9 mouse cellular contexts compared by ENCODE assay signal in the genomic region with DNA sequence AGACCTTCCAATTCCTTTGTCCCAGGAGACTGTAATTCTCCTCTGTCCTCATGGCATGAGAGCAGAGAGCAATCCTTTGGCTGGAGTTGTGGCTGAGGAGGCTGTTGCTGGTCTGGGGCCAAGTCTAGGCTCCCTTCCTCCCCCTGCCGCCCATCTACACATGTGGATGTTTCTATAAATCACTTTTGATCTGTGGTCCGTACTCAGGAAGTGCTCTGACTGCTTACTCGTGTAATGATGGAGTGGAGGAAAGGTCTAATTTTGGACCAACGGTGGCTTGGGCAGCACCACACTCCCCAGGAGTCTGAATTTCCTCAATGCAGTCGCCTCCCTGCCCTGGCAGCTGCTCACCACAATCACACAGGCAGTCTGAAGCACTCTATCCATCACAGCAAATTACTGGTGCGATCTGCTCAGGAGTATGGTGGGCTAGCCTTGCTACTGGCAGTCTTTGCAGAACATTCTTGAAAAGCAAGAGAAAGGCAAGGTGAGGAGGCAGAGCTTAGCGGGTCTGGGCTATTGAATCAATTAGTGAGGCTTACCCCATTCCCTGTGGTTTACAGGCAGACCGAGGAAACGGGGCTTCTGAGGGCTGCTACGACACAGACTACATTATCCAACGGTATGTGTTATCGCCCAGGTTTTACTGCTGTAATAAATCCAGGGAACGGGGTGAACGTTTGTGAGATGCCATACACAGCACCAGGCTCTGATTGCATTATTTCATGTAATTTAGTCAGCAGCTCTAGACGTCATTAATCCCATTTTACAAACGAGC.
DNase-seq lines count a peak whose midpoint lies in the region; ATAC-seq and TF ChIP-seq lines count a peak whose summit lies in the region.
"Had no signal": no experiment of that assay in that cellular context is flagged by ENCODE, and none has a peak within 500 bp of the region (broad histone marks: within the 10 kb centered on the region; RNA-seq: fewer than 3 reads in every experiment).

No protein-coding gene starts in this region.

- peak; percentile 67 for ATAC-seq in kidney, embryonic 16.5 days (ENCODE audit: low FRiP score, low TSS enrichment)
- ATAC-seq in limb, embryonic 14.5 days (ENCODE audit: low FRiP score, low read depth): peak; percentile 45; the same call in 1 of the 2 replicates

- no peaks in the 10 kb centered on the region for H3K27me3 ChIP-seq in kidney, embryonic 16.5 days (ENCODE audit: insufficient read depth, low read length)
- H3K27me3 ChIP-seq in limb, embryonic 14.5 days (ENCODE audit: control insufficient read depth, insufficient read depth, low read length): no peaks in the 10 kb centered on the region

- TF ChIP-seq POLR2A in limb, embryonic 14.5 days (IDR thresholded peaks at IDR 0.05; ENCODE audit: borderline replicate concordance, extremely low read depth, insufficient read depth, insufficient read length): no peak

- H3K36me3 ChIP-seq in kidney, embryonic 16.5 days (ENCODE audit: insufficient read depth, low read length): no peaks in the 10 kb centered on the region
- H3K36me3 ChIP-seq in limb, embryonic 14.5 days (ENCODE audit: control insufficient read depth, insufficient read depth, low read length): no peaks in the 10 kb centered on the region

- peak overlapping the region; percentile 22; the same call in 1 of the 2 replicates for H3K4me2 ChIP-seq in kidney, embryonic 16.5 days (replicated peaks; ENCODE audit: low read depth, low read length)
- peak overlapping the region; percentile 39 for H3K4me2 ChIP-seq in limb, embryonic 14.5 days (replicated peaks; ENCODE audit: low read depth, low read length, severe bottlenecking)

- DNase-seq in adrenal gland, postnatal 14 days: peak; percentile 31
- DNase-seq in adrenal gland, postnatal 25 days: no peak
- DNase-seq in kidney, postnatal 25 days: no peak
- peak; percentile 3 for DNase-seq in c-Kit-positive CD71-negative TER-119-negative erythroid progenitor cells, embryonic 14.5 days (ENCODE audit: low read depth)
- peak; percentile 56 for DNase-seq in limb, embryonic 14.5 days (ENCODE audit: low spot score)
- DNase-seq in thymus, postnatal 0 days (ENCODE audit: low spot score): no peak
- DNase-seq in urinary bladder, postnatal 10 days (ENCODE audit: low spot score): no peak
- DNase-seq: cerebellum, adult 8-10 months had no signal

- H3K4me1 ChIP-seq in kidney, embryonic 16.5 days (ENCODE audit: insufficient read depth, low read length): no peaks in the 10 kb centered on the region
- peaks cover 17% of the 10 kb centered on the region for H3K4me1 ChIP-seq in limb, embryonic 14.5 days (ENCODE audit: control insufficient read depth, insufficient read depth, low read length)

- no peak overlapping the region for H3K9ac ChIP-seq in kidney, embryonic 16.5 days (replicated peaks; ENCODE audit: low read length)
- H3K9ac ChIP-seq in limb, embryonic 14.5 days (ENCODE audit: low read depth, low read length, severe bottlenecking): no peak overlapping the region

- no peak overlapping the region for H3K27ac ChIP-seq in kidney, embryonic 16.5 days (ENCODE audit: low read length)
- 0 out of 2 replicates have a peak overlapping the region, but pooled peaks have one; percentile 14 for H3K27ac ChIP-seq in limb, embryonic 14.5 days (replicated peaks; ENCODE audit: low read depth, low read length)

- H3K9me3 ChIP-seq in kidney, embryonic 16.5 days (ENCODE audit: low read length): no peaks in the 10 kb centered on the region
- H3K9me3 ChIP-seq in limb, embryonic 14.5 days (ENCODE audit: control insufficient read depth, low read length): no peaks in the 10 kb centered on the region

- no peak overlapping the region for H3K4me3 ChIP-seq in kidney, embryonic 16.5 days (ENCODE audit: low read length)
- H3K4me3 ChIP-seq in limb, embryonic 14.5 days (replicated peaks; ENCODE audit: low read length): peak overlapping the region; percentile 5; the same call in 1 of the 2 replicates

- WGBS in kidney, embryonic 16.5 days: 23% methylated on average over 16 of the region's 16 CpGs
- 13% methylated on average over 16 of the region's 16 CpGs for WGBS in limb, embryonic 14.5 days

Comparison
In these comparisons a context has a peak if more than half of its experiments do, and no peak if none do; other contexts are left out.
1. DNase-seq: peak in adrenal gland, postnatal 14 days (single experiment), c-Kit-positive CD71-negative TER-119-negative erythroid progenitor cells, embryonic 14.5 days (single experiment) and limb, embryonic 14.5 days (single experiment); none in adrenal gland, postnatal 25 days (single experiment), kidney, postnatal 25 days (0 of 2), thymus, postnatal 0 days (single experiment) and urinary bladder, postnatal 10 days (single experiment).